Mouse (Mus musculus) E14TG2a.4 (cell line): ENCODE data around the gene Sqstm1.

ENCODE experiments used
- CTCF ChIP-seq: conservative IDR thresholded peaks from 2 replicates; pipeline ENCODE4 v1.5.1; 2014; ENCODE audit warnings: low read length
- NANOG ChIP-seq: IDR thresholded peaks from 2 replicates; pipeline ENCODE4 v1.6.1; 2014; ENCODE audit warnings: borderline replicate concordance, low read length, mixed read lengths
- POU5F1 ChIP-seq: IDR thresholded peaks from 2 replicates; pipeline ENCODE4 v1.6.1; 2014; ENCODE audit warnings: low read length, borderline replicate concordance

GRCm38 (mm10) chr11:50201590-50201989 lies 9.0 kb downstream of the Sqstm1 start:
- TF ChIP-seq POU5F1 (no peak), CTCF (no peak), NANOG (no peak)
